Comparison of ENCODE assay signal across 19 mouse cellular contexts in the genomic region with DNA sequence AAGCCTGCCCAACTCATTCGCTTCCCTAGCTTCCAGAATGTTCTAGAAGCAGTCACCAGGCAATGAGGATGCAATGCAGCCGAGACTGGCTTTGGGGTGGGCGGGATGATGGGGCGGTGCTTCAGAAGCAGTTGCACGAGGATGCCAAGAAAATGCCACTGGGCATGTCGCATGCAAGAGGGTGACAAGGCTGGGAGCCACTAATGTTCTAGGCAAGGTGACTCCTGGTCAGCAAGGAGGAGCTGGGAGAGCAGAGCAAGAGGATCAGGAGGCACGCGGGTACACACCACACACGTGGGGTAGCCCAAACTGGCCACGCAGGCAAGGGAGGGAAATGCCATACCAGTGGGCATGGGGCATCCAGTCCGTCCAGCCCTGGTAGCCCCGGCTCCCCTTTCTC. TPM values are rescaled to one million over a fixed set of nuclear protein-coding genes. Genes with fewer than 3 reads are reported as not detected.
"Had no signal": no experiment of that assay in that cellular context is flagged by ENCODE, and none has a peak within 500 bp of the region (broad histone marks: within the 10 kb centered on the region; RNA-seq: fewer than 3 reads in every experiment).

No protein-coding gene starts in this region.

- H3K27me3 ChIP-seq: lung, embryonic 15.5 days; midbrain, embryonic 13.5 days; midbrain, embryonic 15.5 days; neural tube, embryonic 12.5 days; stomach, embryonic 15.5 days had no signal

- DNase-seq: liver, postnatal 0 days; lung, adult 2 months; lung, postnatal 14 days; lung, postnatal 36 days; right cerebral cortex, postnatal 14 days; thymus, adult 2 months; thymus, postnatal 25 days; thymus, postnatal 4 days had no signal

- ATAC-seq: liver, postnatal 0 days; lung, postnatal 0 days; midbrain, embryonic 13.5 days; midbrain, embryonic 15.5 days had no signal

- H3K9me3 ChIP-seq: lung, embryonic 15.5 days; midbrain, embryonic 13.5 days; midbrain, embryonic 15.5 days; neural tube, embryonic 12.5 days; stomach, embryonic 15.5 days had no signal

- H3K27ac ChIP-seq: lung, embryonic 15.5 days; macrophage; midbrain, embryonic 13.5 days; midbrain, embryonic 15.5 days; neural tube, embryonic 12.5 days; stomach, embryonic 15.5 days; stomach, postnatal 0 days had no signal

- H3K4me2 ChIP-seq: lung, embryonic 15.5 days; midbrain, embryonic 11.5 days; midbrain, embryonic 13.5 days; midbrain, embryonic 15.5 days; neural tube, embryonic 12.5 days; stomach, embryonic 15.5 days had no signal

- H3K4me1 ChIP-seq: lung, embryonic 15.5 days; neural tube, embryonic 12.5 days; stomach, embryonic 15.5 days had no signal

- H3K4me3 ChIP-seq: lung, embryonic 15.5 days; midbrain, embryonic 13.5 days; midbrain, embryonic 15.5 days; neural tube, embryonic 12.5 days; stomach, embryonic 15.5 days had no signal

- H3K9ac ChIP-seq: liver, postnatal 0 days; lung, embryonic 15.5 days; midbrain, embryonic 13.5 days; midbrain, embryonic 15.5 days; neural tube, embryonic 12.5 days; stomach, embryonic 15.5 days had no signal

- H3K36me3 ChIP-seq: lung, embryonic 15.5 days; midbrain, embryonic 13.5 days; midbrain, embryonic 15.5 days; neural tube, embryonic 12.5 days; stomach, embryonic 15.5 days had no signal

RNA-seq across cellular contexts. Expression of a gene that starts 58.3 kb away (rescaled TPM):
- total RNA-seq: monocyte, adult 5-6 weeks; neutrophil, adult 5-6 weeks had no signal
